Mouse (Mus musculus): ENCODE measurements around the gene Tmprss12. TPM values are rescaled to one million over a fixed set of nuclear protein-coding genes. Genes with fewer than 3 reads are reported as not detected.
"Not testable (repeated sequence)": the region's sequence is repeated elsewhere in the genome, so short reads cannot be mapped to it uniquely, and the experiment has no call there.

Gene Tmprss12
- total RNA-seq, 2 experiments from 2014 or later = not detected

DNA sequence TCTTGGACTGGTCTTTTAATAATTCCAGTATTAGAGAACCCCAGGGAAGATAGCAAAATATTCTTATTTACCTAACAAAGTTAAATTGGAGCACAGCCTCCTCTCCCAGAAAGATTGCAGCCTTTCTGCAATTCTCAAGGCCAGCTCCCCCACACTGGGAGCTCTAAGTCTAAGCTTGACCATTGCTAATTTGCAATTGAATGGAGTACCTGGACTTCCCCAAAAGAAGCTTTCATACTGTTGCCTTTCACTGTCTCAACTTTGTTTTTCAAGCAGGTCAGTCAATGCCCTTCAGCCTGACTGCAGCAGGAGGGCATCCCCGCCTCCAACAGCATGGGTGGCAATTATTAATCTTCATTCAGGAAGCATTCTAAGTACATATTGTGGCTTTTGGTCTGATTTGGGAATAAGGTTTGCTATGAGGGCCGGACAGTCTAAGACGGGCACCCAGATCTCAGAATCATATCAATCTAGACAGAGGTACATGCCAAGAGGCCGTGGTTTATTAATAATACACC lies 6.8 kb upstream of the Tmprss12 start:
- not testable (repeated sequence) for DNase-seq

DNA sequence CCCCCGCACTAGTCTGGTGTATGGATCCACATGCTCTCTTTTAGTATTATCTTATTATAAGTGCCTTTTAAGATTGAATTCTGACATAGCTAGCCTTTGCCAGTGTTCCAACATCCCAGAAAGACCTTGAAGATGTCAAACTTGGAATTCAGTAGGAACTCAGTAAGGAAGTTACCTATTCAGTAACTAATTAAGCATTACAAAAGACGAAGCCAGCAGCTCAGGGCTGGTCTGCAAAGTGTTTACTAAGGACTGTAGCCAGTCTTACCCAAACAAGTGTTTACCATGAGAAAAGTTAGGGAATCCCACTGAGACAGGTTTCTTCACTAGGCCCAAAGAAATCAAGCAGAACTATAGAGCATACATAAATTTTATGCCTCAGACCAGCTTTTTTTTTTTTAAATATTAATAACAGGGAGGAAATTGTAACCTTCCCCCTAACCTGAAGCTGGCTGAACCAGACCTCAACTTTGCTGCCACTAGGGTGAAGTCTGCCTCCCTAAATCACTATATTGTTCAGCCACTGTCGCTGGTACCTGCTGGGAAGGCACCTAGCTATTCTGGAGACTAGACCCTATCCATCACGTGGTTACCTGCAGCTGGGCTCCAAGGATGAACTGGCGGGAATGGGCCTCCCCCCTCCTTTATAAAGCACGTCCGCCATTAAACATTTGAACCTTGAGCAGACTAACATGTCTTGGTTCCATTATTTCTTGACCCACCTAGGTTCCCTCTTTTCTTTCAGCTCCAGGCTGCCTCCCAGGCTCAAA lies 5.7 kb upstream of the Tmprss12 start:
- DNase-seq = no peak

DNA sequence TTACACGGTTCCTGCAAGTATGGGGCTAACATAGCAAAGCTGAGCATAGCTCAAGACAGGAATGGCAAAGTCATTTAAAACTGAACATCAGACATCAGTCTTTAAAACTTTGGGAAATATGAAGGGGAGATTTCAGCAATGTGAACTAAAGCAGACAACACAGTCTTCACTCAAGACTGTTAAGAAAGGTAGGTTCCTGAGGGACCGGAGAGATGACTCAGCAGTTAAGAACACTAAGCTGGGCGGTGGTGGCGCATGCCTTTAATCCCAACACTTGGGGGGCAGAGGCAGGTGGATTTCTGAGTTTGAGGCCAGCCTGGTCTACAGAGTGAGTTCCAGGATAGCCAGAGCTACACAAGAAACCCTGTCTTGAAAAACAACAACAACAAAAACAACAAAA lies 4.2 kb upstream of the Tmprss12 start:
- DNase-seq = no peak

DNA sequence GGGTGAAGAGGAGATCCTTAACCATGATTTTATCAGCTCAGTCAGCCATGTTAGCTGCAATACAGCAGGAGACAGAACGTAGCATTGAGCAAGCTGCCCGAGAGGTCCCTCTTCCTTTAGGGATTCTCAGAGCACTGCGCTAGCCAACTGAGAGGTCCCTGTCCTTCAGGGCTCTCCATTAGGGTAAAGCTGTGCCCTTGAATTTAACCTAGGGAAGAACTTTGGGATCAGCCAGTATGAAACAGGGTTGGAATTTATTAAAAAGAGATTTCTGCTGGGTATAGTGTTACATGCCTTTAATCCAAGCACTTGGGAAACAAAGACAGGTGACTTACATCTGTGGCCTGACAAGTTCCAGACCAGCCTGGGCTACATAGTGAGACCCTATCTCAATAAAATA lies 3.1 kb upstream of the Tmprss12 start:
- DNase-seq = no peak

DNA sequence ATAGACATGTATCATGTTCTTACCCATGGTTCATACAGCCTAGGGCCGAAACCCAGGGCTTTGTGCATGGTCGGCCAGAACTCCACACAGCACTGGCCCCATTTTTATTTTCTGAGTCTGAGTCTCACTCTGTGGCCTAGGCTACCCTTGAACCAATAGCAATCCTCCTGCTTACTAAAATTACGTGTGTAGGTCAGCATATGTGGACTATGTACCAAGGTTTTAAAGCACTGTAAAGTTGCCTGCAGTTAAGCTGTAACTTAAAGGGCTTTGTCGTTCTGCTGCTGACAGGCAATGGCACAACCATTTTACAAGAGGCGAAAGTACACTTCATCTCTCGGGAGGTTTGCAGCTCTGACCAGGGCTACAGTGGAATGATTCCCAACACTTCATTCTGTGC lies 8.3 kb downstream of the Tmprss12 start:
- no peak for DNase-seq

DNA sequence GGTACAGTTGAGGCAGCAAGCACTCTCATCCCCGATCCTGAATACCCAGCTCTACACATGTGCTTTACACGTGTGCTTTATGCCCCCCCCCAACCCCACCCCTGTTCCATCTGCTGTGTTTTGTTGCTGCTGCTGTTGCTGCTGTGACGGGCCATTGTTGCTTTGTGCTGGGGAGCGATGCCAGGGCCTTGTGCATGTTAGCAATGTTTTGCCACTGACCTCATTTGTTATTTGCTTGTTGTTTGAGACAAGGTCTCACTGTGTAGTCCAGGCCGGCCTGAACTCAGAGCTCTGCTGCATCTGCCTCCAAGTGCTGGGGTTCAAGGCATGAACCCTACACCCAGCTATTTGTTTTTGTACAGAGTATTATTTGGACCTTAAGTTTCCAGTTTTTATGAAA lies 10.2 kb downstream of the Tmprss12 start:
- no peak for DNase-seq

DNA sequence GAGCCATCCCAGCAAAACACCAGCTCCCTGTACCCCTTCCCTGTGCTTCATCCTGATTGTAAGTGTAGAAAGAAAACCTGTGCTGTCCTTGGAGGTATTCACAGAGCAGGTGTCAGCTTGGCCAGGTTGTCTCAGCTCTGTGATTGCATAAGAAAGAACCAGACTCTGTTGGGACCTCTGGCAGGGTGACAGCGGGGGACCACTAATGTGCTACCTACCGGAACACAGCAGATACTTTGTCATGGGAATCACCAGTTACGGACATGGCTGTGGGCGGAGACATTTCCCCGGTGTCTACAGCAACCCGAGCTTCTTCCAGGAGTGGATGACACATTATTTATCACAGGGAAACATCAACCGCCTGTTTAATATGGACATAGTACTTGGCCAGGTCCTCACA lies 11.7 kb downstream of the Tmprss12 start:
- DNase-seq = no peak

DNA sequence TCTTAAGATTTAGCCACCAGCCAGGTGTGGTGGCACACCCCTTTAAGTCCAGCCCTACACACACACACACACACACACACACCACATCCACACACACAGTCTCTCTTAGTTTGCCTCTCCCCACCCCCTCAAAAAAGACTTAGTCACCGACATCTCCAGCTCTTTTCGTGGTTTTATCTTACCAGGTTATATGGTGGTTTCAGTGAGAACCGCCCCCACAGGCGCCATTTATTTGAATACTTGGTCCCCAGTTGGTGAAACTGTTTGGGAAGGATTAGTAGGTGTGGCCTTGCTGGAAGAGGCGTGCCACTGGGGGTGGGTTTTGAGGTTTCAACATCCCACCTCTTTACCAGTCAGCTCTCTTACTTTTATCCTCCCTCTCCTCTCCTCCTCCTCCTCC lies 17.2 kb downstream of the Tmprss12 start:
- no peak for DNase-seq

DNA sequence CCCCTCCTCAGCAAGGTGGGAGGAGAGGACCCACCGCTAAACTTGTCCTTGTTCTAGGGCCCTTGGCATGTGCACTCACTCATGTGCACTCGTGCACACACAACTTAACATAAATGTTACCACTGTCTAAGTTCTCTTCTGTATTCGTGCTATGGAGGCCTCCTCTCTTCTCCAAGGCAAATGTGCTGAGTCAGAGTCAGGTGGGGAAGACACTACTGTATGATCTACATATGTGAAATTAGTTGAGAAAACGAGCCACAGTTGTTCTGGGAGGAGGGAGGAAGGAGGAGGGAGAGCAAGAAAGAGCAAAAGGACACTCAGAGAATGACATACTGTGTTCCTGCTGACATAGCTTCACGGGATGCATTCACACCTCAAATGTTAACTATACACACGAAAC lies 19.9 kb downstream of the Tmprss12 start:
- DNase-seq = no peak

DNA sequence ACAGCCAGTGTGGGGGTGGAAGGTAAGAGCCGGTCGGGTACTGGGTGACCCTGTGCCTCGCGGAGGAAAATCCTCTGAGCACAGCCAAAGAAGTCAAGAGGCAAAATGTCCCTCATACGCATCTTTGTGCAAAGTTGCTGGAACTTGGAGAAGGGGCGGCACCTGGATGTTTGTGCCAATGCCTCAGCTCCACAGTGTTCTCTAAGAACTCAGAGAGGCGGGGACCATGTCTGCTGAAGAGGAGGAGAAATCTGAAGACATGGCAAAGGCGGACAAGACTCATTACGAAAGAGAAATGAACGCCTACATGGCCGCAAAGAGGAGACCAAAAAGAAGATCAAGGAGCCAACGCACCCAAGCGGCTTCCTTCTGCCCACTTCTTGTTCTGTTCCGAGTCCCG lies 20.9 kb downstream of the Tmprss12 start:
- DNase-seq = peak; percentile 38

DNA sequence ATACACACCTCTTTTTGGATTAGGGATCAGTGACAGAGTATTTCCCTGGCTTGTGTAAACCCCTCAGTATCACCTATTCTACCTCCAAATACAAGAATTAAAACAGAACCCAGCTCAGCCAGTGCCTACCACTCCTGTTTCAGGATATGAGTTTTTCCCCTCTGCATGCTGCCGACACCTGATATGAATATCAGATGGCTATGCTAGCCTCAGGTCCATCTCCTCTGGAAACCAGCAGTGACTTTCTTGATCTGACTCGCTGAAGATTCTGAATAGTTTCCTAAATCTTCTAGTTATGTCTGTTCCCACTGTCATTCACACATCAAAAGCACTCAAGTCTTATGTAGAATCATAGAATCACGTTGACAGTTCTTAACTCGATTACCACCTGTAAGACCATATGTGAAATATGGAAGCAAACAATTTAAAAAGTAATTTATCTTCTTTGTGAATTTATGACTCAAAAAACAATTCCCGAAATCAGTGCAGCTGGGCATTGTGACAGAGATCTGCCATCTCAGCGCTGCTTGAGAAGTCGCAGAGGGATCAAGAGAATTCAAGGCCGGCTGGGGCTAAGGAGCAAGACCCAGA lies 22.9 kb downstream of the Tmprss12 start:
- DNase-seq = no peak

DNA sequence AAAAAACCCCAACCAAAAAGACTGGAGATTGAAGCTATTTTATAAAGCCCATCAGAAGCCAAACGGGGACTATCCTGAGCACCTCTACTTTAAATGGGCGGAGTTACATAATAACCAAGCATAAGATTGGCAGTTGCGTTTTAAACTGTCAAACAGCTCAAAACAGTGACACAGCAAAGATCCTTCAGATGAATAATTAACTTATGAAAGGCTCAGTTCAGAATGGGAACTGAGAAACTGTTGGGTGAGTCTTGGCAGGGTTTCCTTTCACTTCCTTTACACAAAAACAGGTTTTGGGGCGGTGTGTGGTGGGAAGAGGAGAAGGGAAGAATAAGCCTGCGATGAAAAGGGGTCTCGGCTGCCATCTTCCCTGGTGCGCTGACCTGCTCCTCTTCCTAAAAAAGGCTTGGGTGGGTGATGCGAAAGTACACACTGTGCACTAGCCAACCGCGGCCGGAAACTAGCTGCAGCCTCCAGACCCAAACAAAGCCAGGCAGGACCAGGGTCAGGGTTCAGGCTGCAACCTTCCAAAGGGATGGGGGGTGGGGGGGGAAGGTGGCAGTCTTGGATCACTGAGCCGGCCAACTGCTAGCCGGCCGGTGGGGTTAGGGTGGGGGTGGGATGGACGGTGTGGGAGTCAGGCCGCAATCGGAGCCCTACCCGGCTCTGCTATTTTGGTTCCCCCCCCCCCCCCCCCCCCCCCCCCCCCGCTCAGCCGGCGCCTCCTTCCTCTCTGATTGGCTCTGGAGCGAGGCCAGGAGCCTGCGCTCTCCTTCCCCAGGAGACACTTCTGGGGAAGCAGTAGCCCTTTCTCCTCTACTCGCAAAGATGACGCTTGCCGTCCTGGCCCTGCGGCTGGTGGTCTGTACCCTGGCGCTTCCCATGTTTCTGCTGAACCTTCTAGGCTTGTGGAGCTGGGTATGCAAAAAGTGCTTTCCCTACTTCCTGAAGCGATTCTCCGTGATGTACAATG lies 23.7 kb downstream of the Tmprss12 start, which contains the start of gene Mettl7a1:
TSS of gene Mettl7a1 (plus strand) at position 122 of the 973 bp plus-strand sequence.
- peak; percentile 89 for DNase-seq

DNA sequence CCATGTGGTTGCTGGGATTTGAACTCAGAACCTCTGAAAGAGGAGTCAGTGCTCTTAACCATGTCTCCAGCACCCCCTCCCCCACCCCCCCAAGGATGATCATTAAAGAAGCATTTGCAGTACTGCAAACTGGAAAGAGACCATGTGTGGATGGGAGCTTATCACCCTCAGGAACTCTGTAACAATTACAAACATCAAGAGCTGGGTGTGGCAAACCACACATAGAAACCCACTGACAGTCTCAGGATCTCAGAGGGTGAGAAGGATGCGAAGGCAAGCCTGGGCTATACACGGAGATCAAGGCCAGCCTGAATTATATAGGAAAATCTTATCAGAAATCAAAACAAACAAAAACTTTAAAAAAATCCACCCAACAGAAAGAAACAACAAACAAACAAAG lies 25.6 kb downstream of the Tmprss12 start:
- DNase-seq = no peak

DNA sequence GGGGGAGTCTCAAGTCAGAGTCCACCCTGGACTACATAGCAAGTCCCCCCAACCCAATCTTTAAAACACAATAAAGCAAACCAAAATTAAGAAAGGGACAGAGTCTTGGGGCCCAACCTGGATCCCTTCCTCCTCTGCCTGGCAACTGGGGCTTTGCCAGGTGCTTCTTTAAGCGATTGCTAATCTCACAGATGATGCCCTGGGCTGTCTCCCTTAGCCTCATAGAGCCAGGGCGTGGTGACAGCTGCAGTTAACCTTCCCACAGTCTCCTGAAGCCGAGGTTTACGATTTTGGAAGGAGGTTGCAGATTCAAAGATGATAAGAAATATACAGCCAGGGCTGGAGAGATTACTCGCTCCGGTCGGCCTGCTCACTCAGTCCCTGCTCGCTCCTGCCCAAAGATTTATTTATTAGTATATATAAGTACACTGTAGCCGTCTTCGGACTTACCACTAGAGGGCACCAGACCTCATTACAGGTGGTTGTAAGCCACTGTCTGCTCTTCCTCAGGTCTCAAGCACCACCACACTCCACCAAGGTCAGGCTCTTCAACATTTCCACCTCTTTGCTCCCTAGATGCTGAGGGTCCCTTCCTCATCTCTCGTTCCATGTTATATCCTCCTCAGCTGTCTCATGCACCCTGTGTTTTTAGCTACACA lies 26.9 kb downstream of the Tmprss12 start:
- peak; percentile 23 for DNase-seq

DNA sequence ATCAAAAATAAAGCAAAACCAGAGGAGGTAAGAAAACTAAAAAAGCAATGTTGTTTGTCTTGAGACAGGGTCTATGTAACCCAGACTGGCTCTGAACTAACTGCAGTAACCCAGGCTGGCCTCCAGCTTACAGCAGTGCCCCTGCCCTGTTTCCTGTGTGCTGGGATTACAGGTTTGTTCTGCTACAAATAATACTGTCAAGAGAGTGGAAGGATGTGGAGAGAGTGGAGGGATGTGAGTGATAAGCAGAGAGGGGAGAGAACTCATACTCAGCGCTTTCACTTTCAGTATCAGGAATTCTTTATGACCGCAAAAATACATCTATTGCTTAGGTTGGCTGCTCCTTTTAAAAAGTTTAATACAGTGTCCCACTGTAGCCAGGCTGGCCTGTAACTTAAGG lies 31.7 kb downstream of the Tmprss12 start:
- DNase-seq = no peak

DNA sequence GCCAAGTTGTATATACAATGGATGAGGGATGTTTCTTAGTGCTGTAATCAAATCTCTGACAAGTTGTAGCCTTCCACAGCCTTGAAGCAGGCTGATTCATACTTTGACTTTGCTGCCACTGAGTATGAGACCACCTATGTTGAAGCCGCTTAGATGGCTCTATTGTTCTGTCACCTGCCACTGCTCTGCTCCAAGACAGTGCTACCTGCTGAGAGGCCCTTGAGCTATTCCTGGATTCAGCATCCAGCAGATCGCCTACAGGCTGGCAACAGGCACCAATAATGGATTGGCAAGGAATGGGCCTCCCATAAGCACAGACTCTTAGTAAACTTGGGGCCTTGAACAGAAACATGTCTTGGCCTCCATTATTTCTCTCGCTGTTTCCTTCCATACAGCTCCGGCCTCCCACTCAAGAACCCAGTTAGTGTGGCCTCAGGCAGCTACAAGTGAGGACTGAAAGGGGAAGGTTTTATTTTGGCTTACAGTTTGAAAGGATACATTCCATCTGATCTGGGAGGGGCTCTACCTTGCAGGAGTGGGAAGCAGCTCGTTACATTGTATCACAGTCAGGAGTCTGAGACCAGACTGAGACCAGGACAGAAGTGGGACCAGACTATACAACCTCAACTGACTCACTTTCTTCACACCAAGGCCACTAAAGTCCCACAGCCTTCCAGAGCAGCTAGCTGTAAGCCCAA lies 34.0 kb downstream of the Tmprss12 start:
- no peak for DNase-seq

DNA sequence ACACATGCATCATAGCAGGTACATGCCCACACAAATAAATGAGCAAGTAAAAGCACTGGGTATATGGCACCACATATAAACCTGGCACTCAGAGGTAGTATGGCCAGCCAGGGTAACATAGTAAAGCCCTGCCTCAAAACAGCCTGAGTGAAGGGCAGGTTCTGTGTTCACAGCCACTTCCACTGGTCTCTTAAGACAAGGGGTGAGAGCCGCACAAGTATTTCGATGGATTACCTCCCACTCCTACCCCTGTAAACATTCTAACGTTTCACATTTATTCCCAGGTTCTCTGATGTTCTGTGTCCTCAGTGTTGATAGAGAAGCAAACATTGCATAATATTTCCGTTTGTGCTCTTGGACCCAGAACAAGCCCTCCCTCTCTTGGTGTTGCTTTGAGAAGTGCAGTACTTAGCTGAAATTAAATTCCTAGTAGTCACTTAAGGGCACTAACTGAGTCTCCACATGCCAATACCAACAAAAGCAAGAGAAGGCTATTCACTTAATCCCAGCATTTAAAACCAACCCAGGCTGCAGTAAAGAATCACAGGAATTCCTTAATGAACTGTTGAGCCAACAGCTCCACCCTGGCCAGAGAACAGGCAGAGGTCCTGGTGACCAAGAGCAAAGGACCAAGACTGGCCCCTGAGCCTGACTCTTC lies 37.5 kb downstream of the Tmprss12 start:
- DNase-seq = not testable (repeated sequence)

DNA sequence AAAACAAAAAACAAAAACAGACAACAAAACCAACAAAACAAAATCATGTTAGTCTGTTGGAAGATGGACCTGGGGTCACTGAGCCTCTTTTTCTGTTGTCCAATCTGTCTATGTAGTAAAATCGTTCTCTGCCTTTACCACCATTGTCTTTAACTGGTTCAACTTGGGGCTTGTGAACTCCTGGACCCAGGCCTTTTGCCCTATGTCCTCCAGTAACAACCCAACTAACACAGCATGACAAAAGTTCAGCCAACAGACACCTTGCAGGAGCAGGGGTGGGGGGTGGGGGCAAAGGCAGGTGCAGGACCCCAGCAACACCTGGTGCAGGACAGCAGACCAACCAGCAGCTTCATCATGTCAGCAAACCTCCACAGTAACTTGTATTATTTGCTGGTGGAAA lies 39.2 kb downstream of the Tmprss12 start:
- DNase-seq = no peak

DNA sequence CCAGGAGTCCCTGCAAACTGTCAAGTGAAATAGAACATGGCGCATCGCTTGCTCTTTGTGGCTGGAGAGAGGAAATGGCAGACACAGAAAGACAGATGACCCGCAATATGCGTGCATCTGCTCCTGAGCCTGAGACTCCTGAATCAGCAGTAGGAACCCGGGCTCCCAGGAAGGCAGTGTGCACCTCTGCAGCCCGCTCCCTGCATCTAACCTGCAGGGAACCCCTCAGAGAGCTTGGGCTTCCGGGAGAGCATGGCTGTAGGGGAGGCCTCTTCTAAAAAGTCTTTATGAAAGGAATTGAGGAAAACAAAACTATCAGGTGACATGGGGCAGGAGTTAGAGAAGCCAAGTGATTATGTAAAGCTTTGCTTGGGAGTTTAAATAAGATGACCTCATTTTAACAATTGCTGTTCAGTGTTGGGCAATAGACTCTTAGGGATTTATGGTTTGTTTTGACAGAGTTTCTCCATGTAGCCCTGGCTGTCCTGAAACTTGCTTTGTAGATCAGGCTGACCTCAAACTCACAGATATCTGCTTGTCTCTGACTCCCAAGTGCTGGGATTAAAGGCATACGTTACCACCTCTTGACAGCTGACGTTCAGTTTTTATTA lies 39.8 kb downstream of the Tmprss12 start:
- peak; percentile 21 for DNase-seq

DNA sequence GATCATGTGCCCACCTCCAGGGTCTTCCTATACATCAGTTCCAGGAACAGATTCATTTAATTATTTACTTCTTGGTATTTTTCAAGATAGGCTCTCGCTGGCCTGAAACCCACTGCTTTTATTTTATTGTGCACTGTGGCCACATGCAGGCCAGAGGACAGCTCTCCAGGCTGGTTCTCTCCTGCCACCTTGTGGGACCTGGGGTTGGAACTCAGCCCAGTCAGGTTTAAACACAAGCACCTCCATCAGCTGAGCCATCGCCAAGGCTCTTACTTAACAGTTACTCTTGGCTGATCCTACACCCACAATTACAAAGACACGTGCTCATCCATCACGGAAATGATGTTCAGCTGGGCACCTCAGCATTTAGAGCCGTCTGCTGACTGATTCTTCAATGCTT lies 40.5 kb downstream of the Tmprss12 start:
- peak; percentile 77 for DNase-seq
